ENCODE assay signal across 26 mouse cellular contexts in the genomic region with DNA sequence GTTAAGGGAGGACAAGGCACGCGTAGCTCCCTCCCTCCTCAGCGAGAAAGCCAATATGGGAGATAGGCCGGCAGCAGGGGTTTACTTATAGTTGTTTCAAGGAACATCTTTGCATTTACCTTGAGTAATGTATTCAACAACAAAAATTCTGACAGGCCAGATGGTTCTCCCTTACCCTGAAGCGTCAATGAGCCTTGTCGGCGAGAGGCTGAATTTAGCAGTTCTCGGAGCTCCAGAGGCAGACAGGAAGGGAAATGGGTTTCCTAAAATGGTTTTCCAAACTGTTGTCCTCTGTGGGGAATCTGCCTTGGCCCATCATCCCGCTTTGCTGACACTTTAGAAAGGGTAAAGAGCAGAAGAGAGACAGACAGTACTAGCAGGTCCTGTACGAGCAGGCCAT. TPM values are rescaled to one million over a fixed set of nuclear protein-coding genes. Genes with fewer than 3 reads are reported as not detected.
DNase-seq lines count a peak whose midpoint lies in the region; ATAC-seq lines count a peak whose summit lies in the region.
"Had no signal": no experiment of that assay in that cellular context is flagged by ENCODE, and none has a peak within 500 bp of the region (broad histone marks: within the 10 kb centered on the region; RNA-seq: fewer than 3 reads in every experiment).

No protein-coding gene starts in this region.

- intact Hi-C loops in left cerebral cortex, postnatal 36 days (cut with DNase I), result no loop called here
- intact Hi-C loops in left cerebral cortex, postnatal 4 days (cut with DNase I), result no loop called here

- H3K36me3 ChIP-seq in forebrain, embryonic 15.5 days, result peaks cover 12% of the 10 kb centered on the region
- peaks cover 77% of the 10 kb centered on the region for H3K36me3 ChIP-seq in forebrain, embryonic 10.5 days (replicated peaks)

- no peak for ATAC-seq in forebrain, embryonic 15.5 days (replicated peaks)
- ATAC-seq in frontal cortex, adult (ENCODE audit: low TSS enrichment), result peak; percentile 70
- ATAC-seq: activated CD4-positive, CD25-positive, alpha-beta regulatory T cell, adult 4 months; forebrain, embryonic 14.5 days; intestine, postnatal 0 days had no signal

- H3K4me2 ChIP-seq in forebrain, embryonic 15.5 days (replicated peaks), result no peak overlapping the region
- H3K4me2 ChIP-seq: embryonic facial prominence, embryonic 12.5 days; embryonic facial prominence, embryonic 15.5 days; heart, embryonic 12.5 days; heart, embryonic 15.5 days; hindbrain, embryonic 15.5 days had no signal

- no peak overlapping the region for H3K9ac ChIP-seq in forebrain, embryonic 15.5 days (replicated peaks)
- H3K9ac ChIP-seq: embryonic facial prominence, embryonic 12.5 days; embryonic facial prominence, embryonic 15.5 days; heart, embryonic 12.5 days; heart, embryonic 15.5 days; hindbrain, embryonic 15.5 days had no signal

- no peaks in the 10 kb centered on the region for H3K27me3 ChIP-seq in forebrain, embryonic 15.5 days
- no peaks in the 10 kb centered on the region for H3K27me3 ChIP-seq in forebrain, embryonic 10.5 days (ENCODE audit: poor library complexity, severe bottlenecking)
- H3K27me3 ChIP-seq: embryonic facial prominence, embryonic 12.5 days; embryonic facial prominence, embryonic 15.5 days; heart, embryonic 12.5 days; heart, embryonic 15.5 days; hindbrain, embryonic 15.5 days had no signal

- peaks cover 34% of the 10 kb centered on the region for H3K4me1 ChIP-seq in forebrain, embryonic 15.5 days
- H3K4me1 ChIP-seq in forebrain, embryonic 10.5 days, result no peaks in the 10 kb centered on the region
- H3K4me1 ChIP-seq: embryonic facial prominence, embryonic 12.5 days had no signal

- DNase-seq in forebrain, embryonic 10.5 days (ENCODE audit: extremely low spot score, low spot score), result no peak
- DNase-seq in frontal cortex, postnatal 14 days (ENCODE audit: low spot score in 2 of 2), result no peak
- DNase-seq in left cerebral cortex, postnatal 36 days (ENCODE audit: low spot score in 2 of 2), result peak; percentile 24 to 49
- DNase-seq in left cerebral cortex, postnatal 4 days, result no peak
- DNase-seq in brain, adult 2 months (ENCODE audit: low read depth, low spot score), result peak; percentile 78
- no peak for DNase-seq in gastrocnemius, postnatal 25 days
- DNase-seq: adrenal gland, adult 8-10 months; adrenal gland, postnatal 25 days; cerebellum, adult 18-20 months; cerebellum, adult 9-10 months; cerebellum, postnatal 14 days; gastrocnemius, postnatal 10 days; heart, adult 18-20 months; heart, postnatal 10 days; heart, postnatal 36 days had no signal

- 81% methylated on average over 10 of the region's 10 CpGs for WGBS in forebrain, embryonic 15.5 days
- 95% methylated on average over 10 of the region's 10 CpGs for WGBS in forebrain, embryonic 10.5 days

- peak overlapping the region; percentile 65 for H3K27ac ChIP-seq in forebrain, embryonic 15.5 days (replicated peaks)
- H3K27ac ChIP-seq in forebrain, embryonic 10.5 days, result no peak overlapping the region
- H3K27ac ChIP-seq: embryonic facial prominence, embryonic 12.5 days; embryonic facial prominence, embryonic 15.5 days; heart, embryonic 15.5 days; hindbrain, embryonic 10.5 days; hindbrain, embryonic 15.5 days had no signal

- no peak overlapping the region for H3K4me3 ChIP-seq in forebrain, embryonic 15.5 days
- no peak overlapping the region for H3K4me3 ChIP-seq in forebrain, embryonic 10.5 days
- H3K4me3 ChIP-seq: embryonic facial prominence, embryonic 12.5 days; embryonic facial prominence, embryonic 15.5 days; heart, embryonic 12.5 days; heart, embryonic 15.5 days; hindbrain, embryonic 10.5 days; hindbrain, embryonic 15.5 days had no signal

- H3K9me3 ChIP-seq in forebrain, embryonic 15.5 days, result no peaks in the 10 kb centered on the region
- no peaks in the 10 kb centered on the region for H3K9me3 ChIP-seq in forebrain, embryonic 10.5 days
- H3K9me3 ChIP-seq: embryonic facial prominence, embryonic 12.5 days; embryonic facial prominence, embryonic 15.5 days; heart, embryonic 12.5 days; heart, embryonic 15.5 days; hindbrain, embryonic 10.5 days; hindbrain, embryonic 15.5 days had no signal

RNA-seq across cellular contexts. Expression of a gene that starts 48.6 kb away (rescaled TPM):
- 22.3 and 25.2 TPM in 2 replicates for polyA plus RNA-seq in forebrain, embryonic 15.5 days (2015; fragmentation: Nextera tagmentation; extraction: Ambion mirVana)
- 32.7 and 33.8 TPM in 2 replicates for polyA plus RNA-seq in forebrain, embryonic 10.5 days (2016; fragmentation: Nextera tagmentation; extraction: Ambion mirVana)
- 10 to 100 TPM; 31.4 to 34.7 TPM for total RNA-seq in left cerebral cortex, postnatal 36 days (2021)
- total RNA-seq in left cerebral cortex, postnatal 4 days (2021), result 10 to 100 TPM; 45.6 to 45.8 TPM
- total RNA-seq in gastrocnemius, postnatal 25 days (2021), result 10 to 100 TPM; 18.5 to 20.1 TPM

RNA-seq across cellular contexts. Expression of a gene that starts 57.8 kb away (rescaled TPM):
- polyA plus RNA-seq in forebrain, embryonic 15.5 days (2015; fragmentation: Nextera tagmentation; extraction: Ambion mirVana), result 2.3 and 2.7 TPM in 2 replicates
- polyA plus RNA-seq in forebrain, embryonic 10.5 days (2016; fragmentation: Nextera tagmentation; extraction: Ambion mirVana), result 0.04 and 0.09 TPM in 2 replicates
- total RNA-seq in left cerebral cortex, postnatal 36 days (2021), result 10 to 100 TPM; 28.3 to 30.3 TPM
- 10 to 100 TPM; 15.8 to 20.7 TPM for total RNA-seq in left cerebral cortex, postnatal 4 days (2021)
- under 1 TPM; 0.15 to 0.32 TPM for total RNA-seq in gastrocnemius, postnatal 25 days (2021)

Comparison
In these comparisons a context has a peak if more than half of its experiments do, and no peak if none do; other contexts are left out.
1. DNase-seq: peak in left cerebral cortex, postnatal 36 days (2 of 2) and brain, adult 2 months (single experiment); none in forebrain, embryonic 10.5 days (single experiment), frontal cortex, postnatal 14 days (0 of 2), left cerebral cortex, postnatal 4 days (single experiment) and gastrocnemius, postnatal 25 days (single experiment).
2. RNA of a gene that starts 57.8 kb away (total RNA-seq): 28.3 to 30.3 TPM in left cerebral cortex, postnatal 36 days and 15.8 to 20.7 TPM in left cerebral cortex, postnatal 4 days; 0.15 to 0.32 TPM in gastrocnemius, postnatal 25 days; every median in the first group is over 10 times any median in the second.